Mouse (Mus musculus) urinary bladder, postnatal 0 days (tissue): ENCODE measurements around the gene Plcd1. TPM values are rescaled to one million over a fixed set of nuclear protein-coding genes. Genes with fewer than 3 reads are reported as not detected.

ENCODE experiments used
- microRNA-seq: library from miRNA; unstranded; fragments of <30 nt; microRNA quantifications from one replicate; pipeline ENCODE4, GENCODE M21; 2016
- polyA plus RNA-seq: library from polyadenylated mRNA; unstranded; fragments of >200 nt; fragmentation: Nextera tagmentation; extraction: Ambion mirVana; gene quantifications from 2 replicates; pipeline ENCODE4 v1.2.1, GENCODE M21; 2015

Plcd1 gene
- polyA plus RNA-seq, result 67.1 and 75.6 TPM in 2 replicates

GRCm38 (mm10) chr9:119093419-119094295, at the start of gene Plcd1:
Plcd1 (minus strand) TSS chr9:119093502.

GRCm38 (mm10) chr9:119101992-119102782, 8.9 kb upstream of the Plcd1 start, which contains the start of gene Dlec1:
Dlec1 (plus strand) TSS chr9:119102478.

GRCm38 (mm10) chr9:119052154-119052944, 41.0 kb downstream of the Plcd1 start, which contains the start of gene Vill:
Vill (plus strand) TSS chr9:119052778.

Small RNAs within 50 kb of the gene (microRNA-seq; reads per million reads assigned to microRNA genes)
- 17.3 reads per million, percentile 25 among the genes with 10 or more reads in this experiment for gene Mir26a-1

Other genes starting within 250 kb of the Plcd1 start
- 8.9 and 9.3 TPM in 2 replicates for gene Ctdspl, start 167.0 kb downstream of the Plcd1 start, polyA plus RNA-seq
- gene Vill, start 40.7 kb downstream of the Plcd1 start, polyA plus RNA-seq, result 10.7 and 11.6 TPM in 2 replicates
- 0.42 and 0.63 TPM in 2 replicates for gene Dlec1, start 9.0 kb upstream of the Plcd1 start, polyA plus RNA-seq
- gene Acaa1b, start 63.6 kb upstream of the Plcd1 start, polyA plus RNA-seq, result 3.0 and 5.7 TPM in 2 replicates
- gene Gm47289, start 65.7 kb upstream of the Plcd1 start, polyA plus RNA-seq, result not detected in 2 replicates
- gene Slc22a13, start 115.6 kb upstream of the Plcd1 start, polyA plus RNA-seq, result not detected in 2 replicates
- gene Oxsr1, start 228.9 kb upstream of the Plcd1 start, polyA plus RNA-seq, result 9.5 and 11.2 TPM in 2 replicates
- 91.0 and 92.1 TPM in 2 replicates for gene Acaa1a, start 246.2 kb upstream of the Plcd1 start, polyA plus RNA-seq
- 27.0 and 30.2 TPM in 2 replicates for gene Myd88, start 247.9 kb upstream of the Plcd1 start, polyA plus RNA-seq